Mouse (Mus musculus) ES-E14 (cell line): Measurements from ENCODE around the gene Ube2l3. TPM values are rescaled to one million over a fixed set of nuclear protein-coding genes. Genes with fewer than 3 reads are reported as not detected.

Source experiments
- DNase-seq: peaks from one replicate; pipeline ENCODE4 v3.0.0-alpha.2; 2013; ENCODE audit warnings: low read depth, low spot score
- H3K27ac ChIP-seq: 2 replicates; pipeline ENCODE4 v1.5.1; 2012; ENCODE audit warnings: low read depth, mild to moderate bottlenecking, low read length, moderate library complexity, mixed read lengths; ENCODE audit not compliant: poor library complexity, insufficient read depth, severe bottlenecking
- H3K36me3 ChIP-seq: 2 replicates; pipeline ENCODE4 v1.6.1; 2012; ENCODE audit warnings: mild to moderate bottlenecking, low read length, moderate library complexity, mixed read lengths; ENCODE audit not compliant: control insufficient read depth, poor library complexity, insufficient read depth, severe bottlenecking
- H3K4me1 ChIP-seq, 2 experiments: fragments of 150-350 bp in 1 of 2; sonication (generic) in 1 of 2; 2 replicates each; pipeline ENCODE4 v1.6.1; 2012; ENCODE audit warnings: low read length in 2 of 2, mild to moderate bottlenecking in 1 of 2, mixed read lengths in 1 of 2; ENCODE audit not compliant: control insufficient read depth in 2 of 2, insufficient read depth in 2 of 2, poor library complexity in 1 of 2
- H3K4me3 ChIP-seq, 2 experiments: fragments of 150-350 bp in 1 of 2; sonication (generic) in 1 of 2; 2 replicates each; pipeline ENCODE4 v1.5.1; 2012; ENCODE audit warnings: low read length in 2 of 2, low read depth in 1 of 2, mild to moderate bottlenecking in 1 of 2, mixed read lengths in 1 of 2; ENCODE audit not compliant: insufficient read depth in 1 of 2, poor library complexity in 1 of 2, severe bottlenecking in 1 of 2
- H3K9ac ChIP-seq: 2 replicates; pipeline ENCODE4 v1.6.1; 2012; ENCODE audit warnings: low read depth, mild to moderate bottlenecking, low read length, mixed read lengths; ENCODE audit not compliant: poor library complexity, insufficient read depth, severe bottlenecking
- H3K9me3 ChIP-seq: fragments of 150-350 bp; sonication (generic); 2 replicates; pipeline ENCODE4 v1.6.1; 2012; ENCODE audit warnings: low read depth, mild to moderate bottlenecking, low read length; ENCODE audit not compliant: control insufficient read depth, insufficient read depth
- CHD2 ChIP-seq: IDR thresholded peaks from 2 replicates; pipeline ENCODE4 v1.6.1; 2014; ENCODE audit warnings: mild to moderate bottlenecking, low read depth, low read length, inconsistent platforms
- HCFC1 ChIP-seq: IDR thresholded peaks from 2 replicates; pipeline ENCODE4 v1.6.1; 2012; ENCODE audit warnings: low read length, inconsistent platforms, borderline replicate concordance; ENCODE audit not compliant: insufficient read depth
- MAFK ChIP-seq: IDR thresholded peaks from 2 replicates; pipeline ENCODE4 v1.6.1; 2014; ENCODE audit warnings: mild to moderate bottlenecking, low read depth, low read length, inconsistent platforms; ENCODE audit not compliant: insufficient read depth
- ZC3H11A ChIP-seq: IDR thresholded peaks from 2 replicates; pipeline ENCODE4 v1.6.1; 2012; ENCODE audit warnings: low read depth, mild to moderate bottlenecking, inconsistent platforms, low read length, borderline replicate concordance
- ZNF384 ChIP-seq: IDR thresholded peaks from 2 replicates; pipeline ENCODE4 v1.6.1; 2012; ENCODE audit warnings: low read depth, low read length, inconsistent platforms
- in situ Hi-C, 2 experiments: fragments of 600-800 bp; cut with MboI; formaldehyde crosslinking; loops; one replicate each; pipeline ENCODE4 v1.15.1; 2025; ENCODE audit warnings: low sequenced_read_pairs in 2 of 2, inconsistent platforms in 1 of 2; ENCODE audit not compliant: unreplicated experiment in 2 of 2
- total RNA-seq: library from RNA; depleted of rRNA; stranded (reverse); fragments of 300-350 nt; gene quantifications from 2 replicates; pipeline ENCODE4 v1.2.3, GENCODE M21; 2012

Ube2l3 gene
- total RNA-seq, 1 experiment: 109 TPM

GRCm38 (mm10) chr16:17243731-17244130, 41.3 kb upstream of the Ube2l3 start:
- TF ChIP-seq MAFK: no peak
- no peak for TF ChIP-seq ZNF384
- no peak for TF ChIP-seq CHD2
- TF ChIP-seq ZC3H11A: no peak
- no peak for TF ChIP-seq HCFC1
- Histone ChIP-seq H3K4me1 (peaks cover 30 to 43% of the 10 kb centered on the region in 2 experiments), H3K9ac (peak overlapping the region; percentile 46; the same call in 1 of the 2 replicates), H3K36me3 (no peaks in the 10 kb centered on the region), H3K4me3 (peak overlapping the region in 1 of 2 experiments; percentile 18; a peak in 1 of 4 replicates), H3K9me3 (no peaks in the 10 kb centered on the region), H3K27ac (peak overlapping the region; percentile 89)
- in situ Hi-C loops: no loop called here
- no peak for DNase-seq

- H3K4me1 ChIP-seq: peaks cover 16 to 49% of the 10 kb centered on the region in 2 experiments
- peaks cover 4% of the 10 kb centered on the region; the same call in 1 of the 2 replicates for H3K36me3 ChIP-seq
- H3K9me3 ChIP-seq: no peaks in the 10 kb centered on the region
- no peak overlapping the region for H3K27ac ChIP-seq
- no peak overlapping the region for H3K4me3 ChIP-seq
- H3K9ac ChIP-seq: no peak overlapping the region
- TF ChIP-seq HCFC1: no peak
- TF ChIP-seq ZNF384: no peak
- no peak for TF ChIP-seq CHD2
- no peak for TF ChIP-seq ZC3H11A
- no peak for TF ChIP-seq MAFK
- DNase-seq: no peak
- in situ Hi-C loops: no loop called here
Observed at GRCm38 (mm10) chr16:17239409-17239808, 37.0 kb upstream of the Ube2l3 start.

GRCm38 (mm10) chr16:17237634-17238033, 35.2 kb upstream of the Ube2l3 start:
- Histone ChIP-seq H3K27ac (no peak overlapping the region), H3K4me1 (peaks cover 10 to 41% of the 10 kb centered on the region in 2 experiments), H3K36me3 (peaks cover 4% of the 10 kb centered on the region; the same call in 1 of the 2 replicates), H3K9ac (no peak overlapping the region), H3K9me3 (no peaks in the 10 kb centered on the region), H3K4me3 (no peak overlapping the region)
- TF ChIP-seq CHD2 (no peak), ZC3H11A (no peak), ZNF384 (no peak), HCFC1 (no peak), MAFK (no peak)
- DNase-seq: no peak
- in situ Hi-C loops: no loop called here

GRCm38 (mm10) chr16:17234916-17235665, 32.6 kb upstream of the Ube2l3 start:
- peak overlapping the region; percentile 87 to 91 for H3K4me3 ChIP-seq
- H3K36me3 ChIP-seq: peaks cover 4% of the 10 kb centered on the region; the same call in 1 of the 2 replicates
- no peak overlapping the region for H3K27ac ChIP-seq
- in situ Hi-C loops: no loop called here
- no peaks in the 10 kb centered on the region for H3K9me3 ChIP-seq
- no peak for DNase-seq
- no peak for TF ChIP-seq ZNF384
- no peak for TF ChIP-seq MAFK
- H3K9ac ChIP-seq: peak overlapping the region; percentile 91
- peaks cover 11 to 36% of the 10 kb centered on the region in 2 experiments for H3K4me1 ChIP-seq
